Comparison of ENCODE assay signal across 8 mouse cellular contexts in genomic region chr3:122620285-122620931, GRCm38 (mm10). TPM values are rescaled to one million over a fixed set of nuclear protein-coding genes. Genes with fewer than 3 reads are reported as not detected.
A peak's percentile ranks its signal among the peaks of the same experiment; 100 is the strongest.
DNase-seq lines count a peak whose midpoint lies in the region; ATAC-seq and TF ChIP-seq lines count a peak whose summit lies in the region.

No protein-coding gene starts in this region.

- 2% methylated on average over 21 of the region's 21 CpGs for WGBS in forebrain, embryonic 11.5 days
- WGBS in lung, embryonic 14.5 days: under 1% methylated on average over 21 of the region's 21 CpGs
- WGBS in olfactory bulb, adult 2 months: under 1% methylated on average over 21 of the region's 21 CpGs

- H3K4me2 ChIP-seq in forebrain, embryonic 11.5 days (ENCODE audit: low read depth, low read length, severe bottlenecking): peak overlapping the region; percentile 82
- H3K4me2 ChIP-seq in lung, embryonic 14.5 days: peak overlapping the region; percentile 81

- H3K27me3 ChIP-seq in forebrain, embryonic 11.5 days (ENCODE audit: control insufficient read depth, insufficient read depth, low read length): no peaks in the 10 kb centered on the region
- no peaks in the 10 kb centered on the region for H3K27me3 ChIP-seq in lung, embryonic 14.5 days (ENCODE audit: insufficient read depth, low read length)

- peak overlapping the region; percentile 97 for H3K4me3 ChIP-seq in forebrain, embryonic 11.5 days (ENCODE audit: low read depth, low read length)
- H3K4me3 ChIP-seq in layer of hippocampus, adult 2 months: peak overlapping the region; percentile 73
- H3K4me3 ChIP-seq in lung, embryonic 14.5 days (ENCODE audit: low read depth, low read length): peak overlapping the region; percentile 91
- H3K4me3 ChIP-seq in olfactory bulb, adult 2 months (ENCODE audit: insufficient read depth, low read depth, low read length): peak overlapping the region; percentile 98

- peak overlapping the region; percentile 99 for H3K9ac ChIP-seq in forebrain, embryonic 11.5 days (ENCODE audit: low read length)
- peak overlapping the region; percentile 96 for H3K9ac ChIP-seq in lung, embryonic 14.5 days

- DNase-seq in B cell, adult 2 months: peak; percentile 19 to 33
- DNase-seq in adrenal gland, adult 2 months: peak; percentile 75
- peak; percentile 61 for DNase-seq in forebrain, embryonic 11.5 days (ENCODE audit: low spot score)
- peak; percentile 42 for DNase-seq in heart, postnatal 4 days
- DNase-seq in layer of hippocampus, adult 2 months (ENCODE audit: low spot score in 2 of 2): peak; percentile 52 to 75
- DNase-seq in lung, embryonic 14.5 days: peak; percentile 75
- DNase-seq in yolk sac, embryonic 10.5 days (ENCODE audit: low spot score): peak; percentile 69

- ATAC-seq in forebrain, embryonic 11.5 days (replicated peaks; ENCODE audit: low FRiP score): peak; percentile 28; the same call in 1 of the 2 replicates
- peak; percentile 33 for ATAC-seq in lung, embryonic 14.5 days (ENCODE audit: insufficient read depth)

- no peaks in the 10 kb centered on the region for H3K36me3 ChIP-seq in forebrain, embryonic 11.5 days (ENCODE audit: control insufficient read depth, insufficient read depth, low read length)
- no peaks in the 10 kb centered on the region for H3K36me3 ChIP-seq in lung, embryonic 14.5 days (ENCODE audit: insufficient read depth)

- TF ChIP-seq CTCF in layer of hippocampus, adult 2 months (conservative IDR thresholded peaks at IDR 0.05): no peak
- 0 out of 2 replicates have a peak, but pooled peaks have one; percentile 12 for TF ChIP-seq CTCF in lung, embryonic 14.5 days (IDR thresholded peaks at IDR 0.05; ENCODE audit: low read depth)
- TF ChIP-seq CTCF in olfactory bulb, adult 2 months (IDR thresholded peaks at IDR 0.05; ENCODE audit: insufficient read depth, low read depth, low read length): no peak

- H3K9me3 ChIP-seq in forebrain, embryonic 11.5 days (ENCODE audit: control insufficient read depth, low read length): no peaks in the 10 kb centered on the region
- H3K9me3 ChIP-seq in lung, embryonic 14.5 days (ENCODE audit: low read depth, low read length): no peaks in the 10 kb centered on the region

- H3K4me1 ChIP-seq in forebrain, embryonic 11.5 days (replicated peaks; ENCODE audit: control insufficient read depth, insufficient read depth, low read length): peaks cover 7% of the 10 kb centered on the region; the same call in 1 of the 2 replicates
- peaks cover 6% of the 10 kb centered on the region; the same call in 1 of the 2 replicates for H3K4me1 ChIP-seq in lung, embryonic 14.5 days (ENCODE audit: insufficient read depth)
- H3K4me1 ChIP-seq in olfactory bulb, adult 2 months (ENCODE audit: control insufficient read depth, insufficient read depth, low read length): peaks cover 2% of the 10 kb centered on the region

- TF ChIP-seq POLR2A in olfactory bulb, adult 2 months (IDR thresholded peaks at IDR 0.05; ENCODE audit: insufficient read depth, low read depth, low read length): no peak

- H3K27ac ChIP-seq in forebrain, embryonic 11.5 days (ENCODE audit: low read depth, low read length): no peak overlapping the region; the same call in 1 of the 2 replicates
- H3K27ac ChIP-seq in layer of hippocampus, adult 2 months: peak overlapping the region; percentile 90
- H3K27ac ChIP-seq in lung, embryonic 14.5 days (ENCODE audit: low read depth): peak overlapping the region; percentile 98
- peak overlapping the region; percentile 52 for H3K27ac ChIP-seq in olfactory bulb, adult 2 months (ENCODE audit: insufficient read depth, low read depth, low read length)

RNA-seq across cellular contexts. Expression of gene Fnbp1l, which starts 0.9 kb away (rescaled TPM):
- total RNA-seq in adrenal gland, adult 2 months (2021): 10 to 100 TPM; 16.3 to 22.0 TPM
- polyA plus RNA-seq in adrenal gland, adult 2 months (2012; rRNA removed): 1.4 TPM in 2 replicates
- 79.5 and 88.2 TPM in 2 replicates for polyA plus RNA-seq in forebrain, embryonic 11.5 days (2014; fragmentation: Nextera tagmentation; extraction: Ambion mirVana)
- 10 to 100 TPM; 63.6 to 64.1 TPM for total RNA-seq in heart, postnatal 4 days (2021)
- 10 to 100 TPM; 29.6 to 31.8 TPM for total RNA-seq in layer of hippocampus, adult 2 months (2021)
- 51.9 and 56.3 TPM in 2 replicates for polyA plus RNA-seq in lung, embryonic 14.5 days (2014; fragmentation: Nextera tagmentation; extraction: Ambion mirVana)
- polyA plus RNA-seq in olfactory bulb, adult 2 months (2012; ENCODE audit: insufficient read depth, insufficient read length, low replicate concordance, missing spikeins): 787 TPM in 1 of 2 replicates, not detected in the other

Comparison
In these comparisons a context has a peak if more than half of its experiments do, and no peak if none do; other contexts are left out.
1. RNA of gene Fnbp1l, which starts 0.9 kb away (polyA plus RNA-seq): 787 TPM in olfactory bulb, adult 2 months, 79.5 to 88.2 TPM in forebrain, embryonic 11.5 days and 51.9 to 56.3 TPM in lung, embryonic 14.5 days; 1.4 TPM in adrenal gland, adult 2 months; every median in the first group is over 10 times any median in the second.
2. Peak in every context shown above with its lines, with median percentiles within 50 percentile points of each other: DNase-seq and H3K4me3 ChIP-seq.